Mouse (Mus musculus) limb, embryonic 14.5 days (tissue): ENCODE measurements at regions not wholly inside any gene's neighbourhood (a gene's known extent, or its start where the extent isn't known, plus 50 kb on each side); places are given as distances from the start of the nearest gene placed in this dataset.

ENCODE experiments used
- ATAC-seq: fragments of 200-750 bp; cut with Nextera tagmentation; 2 replicates; pipeline ENCODE4 v1.8.0; 2017; ENCODE audit warnings: low read depth, moderate number of reproducible peaks, moderate TSS enrichment; ENCODE audit not compliant: low FRiP score
- DNase-seq: peaks from one replicate; pipeline ENCODE4 v3.0.0-alpha.2; 2015; ENCODE audit warnings: low spot score
- H3K27ac ChIP-seq: fragments of 300-500 bp; sonication (generic); replicated peaks from 2 replicates; pipeline ENCODE4 v1.5.1; 2014; ENCODE audit warnings: low read depth, mild to moderate bottlenecking, low read length, moderate library complexity, mixed read lengths
- H3K27me3 ChIP-seq: fragments of 300-500 bp; sonication (generic); 2 replicates; pipeline ENCODE4 v1.6.1; 2014; ENCODE audit warnings: low read length, mixed read lengths; ENCODE audit not compliant: control insufficient read depth, insufficient read depth
- H3K36me3 ChIP-seq: fragments of 300-500 bp; sonication (generic); 2 replicates; pipeline ENCODE4 v1.6.1; 2014; ENCODE audit warnings: mild to moderate bottlenecking, low read length, moderate library complexity, mixed read lengths; ENCODE audit not compliant: control insufficient read depth, insufficient read depth
- H3K4me1 ChIP-seq: fragments of 300-500 bp; sonication (generic); 2 replicates; pipeline ENCODE4 v1.6.1; 2014; ENCODE audit warnings: antibody characterized with exemption, low read length, mixed read lengths; ENCODE audit not compliant: control insufficient read depth, insufficient read depth
- H3K4me2 ChIP-seq: fragments of 300-500 bp; sonication (generic); replicated peaks from 2 replicates; pipeline ENCODE4 v1.6.1; 2014; ENCODE audit warnings: low read depth, mild to moderate bottlenecking, low read length, moderate library complexity; ENCODE audit not compliant: severe bottlenecking
- H3K4me3 ChIP-seq: fragments of 300-500 bp; sonication (generic); replicated peaks from 2 replicates; pipeline ENCODE4 v1.5.1; 2014; ENCODE audit warnings: low read length
- H3K9ac ChIP-seq: fragments of 300-500 bp; sonication (generic); 2 replicates; pipeline ENCODE4 v1.6.1; 2014; ENCODE audit warnings: mild to moderate bottlenecking, low read depth, low read length, moderate library complexity; ENCODE audit not compliant: severe bottlenecking
- H3K9me3 ChIP-seq: fragments of 300-500 bp; sonication (generic); 2 replicates; pipeline ENCODE4 v1.6.1; 2016; ENCODE audit warnings: low read length; ENCODE audit not compliant: control insufficient read depth
- POLR2A ChIP-seq: fragments of 200-500 bp; IDR thresholded peaks from 2 replicates; pipeline ENCODE4 v1.8.0; 2012; ENCODE audit warnings: inconsistent platforms, mild to moderate bottlenecking, moderate library complexity, borderline replicate concordance; ENCODE audit not compliant: insufficient read depth, insufficient read length; ENCODE audit errors: extremely low read depth
- WGBS: fragments of 180-500 bp; shearing (Covaris S2); extraction: QIAGEN DNeasy Blood & Tissue Kit; methylation state at CpG from one replicate; pipeline ENCODE4 v1.1.7; 2014; 5-methylcytosine and 5-hydroxymethylcytosine counted together

DNA sequence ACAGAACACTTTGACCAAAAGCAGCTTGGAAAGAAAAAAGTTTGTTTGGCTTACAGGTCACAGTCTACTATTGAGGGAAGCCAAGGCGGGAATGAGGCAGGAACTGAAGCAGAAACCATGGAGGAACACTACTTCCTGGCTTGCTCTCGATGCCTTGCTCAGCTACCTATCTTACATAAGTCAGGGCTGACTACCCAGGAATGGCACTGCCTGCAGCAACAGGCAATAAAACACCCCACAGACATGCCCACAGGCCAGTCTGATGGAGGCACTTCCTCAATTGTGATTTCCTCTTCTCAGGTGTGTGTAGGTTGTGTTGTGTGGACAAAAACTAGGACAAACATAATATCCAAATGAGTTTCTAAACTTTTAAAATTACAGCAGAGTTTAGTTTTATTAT, 54.7 kb upstream of the Nbea start:
- H3K27ac ChIP-seq, result no peak overlapping the region

DNA sequence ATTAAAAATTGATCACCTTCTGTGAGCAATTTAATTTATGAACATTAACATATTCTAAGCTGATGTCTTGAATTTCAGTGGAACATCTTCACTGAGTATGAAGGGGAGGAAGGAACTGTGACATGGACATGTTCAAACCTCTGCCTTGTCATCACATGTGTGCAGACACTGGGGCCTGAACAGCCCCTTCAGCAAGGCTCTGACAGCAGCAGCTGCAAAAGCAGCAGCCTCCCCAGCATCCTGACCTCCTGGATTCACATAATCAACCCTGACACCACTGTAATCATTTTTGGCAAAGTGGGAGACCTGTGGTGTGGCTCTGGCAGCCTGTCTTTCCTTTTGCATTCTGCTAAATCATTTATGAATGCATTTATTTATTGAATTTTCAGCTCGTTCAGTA, 52.7 kb upstream of the Nbea start:
- Histone ChIP-seq H3K9me3 (no peaks in the 10 kb centered on the region), H3K4me3 (no peak overlapping the region), H3K9ac (no peak overlapping the region), H3K27ac (no peak overlapping the region), H3K4me2 (no peak overlapping the region), H3K27me3 (no peaks in the 10 kb centered on the region), H3K4me1 (no peaks in the 10 kb centered on the region), H3K36me3 (no peaks in the 10 kb centered on the region)
- 70% methylated on average over 1 of the region's 1 CpGs for WGBS
- TF ChIP-seq POLR2A, result no peak
- ATAC-seq (no peak), DNase-seq (no peak)

More for the DNA sequence above, 54.7 kb upstream of the Nbea start:
- H3K4me3 ChIP-seq, result no peak overlapping the region
- no peaks in the 10 kb centered on the region for H3K36me3 ChIP-seq
- no peaks in the 10 kb centered on the region for H3K9me3 ChIP-seq
- whole genome bisulfite sequencing, result 70% methylated on average over 2 of the region's 2 CpGs
- ATAC-seq (no peak), DNase-seq (no peak)
- no peak for TF ChIP-seq POLR2A
- no peaks in the 10 kb centered on the region for H3K27me3 ChIP-seq
- H3K4me2 ChIP-seq, result no peak overlapping the region
- no peak overlapping the region for H3K9ac ChIP-seq
- H3K4me1 ChIP-seq, result no peaks in the 10 kb centered on the region
